Mouse (Mus musculus) forelimb bud, embryonic 11.5 days (tissue): Measurements from ENCODE around the gene Mtrr.

Experiments
- DNase-seq: peaks from one replicate; pipeline ENCODE4 v3.0.0-alpha.2; 2012; ENCODE audit warnings: low read depth, low spot score

Mtrr gene

GRCm38 (mm10) chr13:68581747-68582516 lies at the start of gene Mtrr, which contains the start of gene Fastkd3:
TSS of gene Mtrr (minus strand) at chr13:68582149.
TSS of gene Fastkd3 (plus strand) at chr13:68582234.
- DNase-seq = peak; percentile 97

- DNase-seq = no peak
Measured at GRCm38 (mm10) chr13:68627041-68627440, 45.1 kb upstream of the Mtrr start.

- DNase-seq = no peak
Measured at GRCm38 (mm10) chr13:68622792-68623191, 40.8 kb upstream of the Mtrr start.

- no peak for DNase-seq
Measured at GRCm38 (mm10) chr13:68607652-68608405, 25.9 kb upstream of the Mtrr start.

- peak; percentile 65 for DNase-seq
Measured at GRCm38 (mm10) chr13:68605689-68606126, 23.8 kb upstream of the Mtrr start.

GRCm38 (mm10) chr13:68603085-68603484 lies 21.1 kb upstream of the Mtrr start:
- DNase-seq = no peak

GRCm38 (mm10) chr13:68601184-68601583 lies 19.2 kb upstream of the Mtrr start:
- DNase-seq = no peak

GRCm38 (mm10) chr13:68598953-68599352 lies 17.0 kb upstream of the Mtrr start:
- no peak for DNase-seq

GRCm38 (mm10) chr13:68597667-68598066 lies 15.7 kb upstream of the Mtrr start:
- no peak for DNase-seq

- DNase-seq = no peak
Measured at GRCm38 (mm10) chr13:68597199-68597598, 15.2 kb upstream of the Mtrr start, which contains the start of gene 1700001L19Rik. TSS of gene 1700001L19Rik (plus strand) at chr13:68597421.

- no peak for DNase-seq
Measured at GRCm38 (mm10) chr13:68593797-68594196, 11.8 kb upstream of the Mtrr start.

- DNase-seq = no peak
Measured at GRCm38 (mm10) chr13:68588352-68588751, 6.4 kb upstream of the Mtrr start.

- DNase-seq = no peak
Measured at GRCm38 (mm10) chr13:68585441-68585840, 3.5 kb upstream of the Mtrr start.

- no peak for DNase-seq
Measured at GRCm38 (mm10) chr13:68583961-68584360, 2.0 kb upstream of the Mtrr start.

- no peak for DNase-seq
Measured at GRCm38 (mm10) chr13:68582517-68582780, 500 bp upstream of the Mtrr start.

- DNase-seq = no peak
Measured at GRCm38 (mm10) chr13:68581086-68581740, 736 bp downstream of the Mtrr start.

- DNase-seq = no peak
Measured at GRCm38 (mm10) chr13:68577945-68578344, 4.0 kb downstream of the Mtrr start.

GRCm38 (mm10) chr13:68574398-68574797 lies 7.6 kb downstream of the Mtrr start:
- DNase-seq = no peak

- peak; percentile 91 for DNase-seq
Measured at GRCm38 (mm10) chr13:68572966-68573913, 8.7 kb downstream of the Mtrr start.

- no peak for DNase-seq
Measured at GRCm38 (mm10) chr13:68572247-68572646, 9.7 kb downstream of the Mtrr start.
